Mouse (Mus musculus) heart, postnatal 0 days (tissue): ENCODE data around the gene Ttbk2.

Experiments used
- CTCF ChIP-seq: IDR thresholded peaks from 2 replicates; pipeline ENCODE4 v1.5.1; 2016; ENCODE audit warnings: antibody characterized with exemption, control low read depth, low read depth
- EP300 ChIP-seq: IDR thresholded peaks from 2 replicates; pipeline ENCODE4 v1.6.1; 2016; ENCODE audit warnings: antibody characterized with exemption, low read depth

- TF ChIP-seq CTCF (no peak), EP300 (no peak)
These were observed 152.6 kb downstream of the Ttbk2 start for GRCm38 (mm10) chr2:120697767-120698166.
